Mouse (Mus musculus) liver, embryonic 12.5 days (tissue): ENCODE data around the gene Pid1. TPM values are rescaled to one million over a fixed set of nuclear protein-coding genes. Genes with fewer than 3 reads are reported as not detected.
"Not testable (repeated sequence)": the region's sequence is repeated elsewhere in the genome, so short reads cannot be mapped to it uniquely, and the experiment has no call there.

Experiments
- ATAC-seq: fragments of 200-750 bp; cut with Nextera tagmentation; 2 replicates; pipeline ENCODE4 v1.8.0; 2017; ENCODE audit warnings: moderate number of reproducible peaks, mild to moderate bottlenecking, moderate library complexity
- H3K27ac ChIP-seq: fragments of 300-500 bp; sonication (generic); 2 replicates; pipeline ENCODE4 v1.5.1; 2016; ENCODE audit warnings: mild to moderate bottlenecking
- H3K27me3 ChIP-seq: fragments of 300-500 bp; sonication (generic); replicated peaks from 2 replicates; pipeline ENCODE4 v1.6.1; 2016; ENCODE audit warnings: mild to moderate bottlenecking, moderate library complexity
- H3K36me3 ChIP-seq: fragments of 300-500 bp; sonication (generic); 2 replicates; pipeline ENCODE4 v1.6.1; 2016; ENCODE audit warnings: mild to moderate bottlenecking, moderate library complexity
- H3K4me1 ChIP-seq: fragments of 300-500 bp; sonication (generic); 2 replicates; pipeline ENCODE4 v1.6.1; 2016
- H3K4me2 ChIP-seq: fragments of 300-500 bp; sonication (generic); 2 replicates; pipeline ENCODE4 v1.6.1; 2016; ENCODE audit warnings: mild to moderate bottlenecking, moderate library complexity
- H3K4me3 ChIP-seq: fragments of 300-500 bp; sonication (generic); 2 replicates; pipeline ENCODE4 v1.5.1; 2016; ENCODE audit warnings: mild to moderate bottlenecking, moderate library complexity
- H3K9ac ChIP-seq: fragments of 300-500 bp; sonication (generic); 2 replicates; pipeline ENCODE4 v1.6.1; 2016; ENCODE audit warnings: mild to moderate bottlenecking, moderate library complexity
- H3K9me3 ChIP-seq: fragments of 300-500 bp; sonication (generic); replicated peaks from 2 replicates; pipeline ENCODE4 v1.6.1; 2016; ENCODE audit warnings: mild to moderate bottlenecking, moderate library complexity
- WGBS: fragments of 180-500 bp; shearing (Covaris S2); methylation state at CpG from one replicate; pipeline ENCODE4 v1.1.7; 2016; ENCODE audit not compliant: insufficient replicate concordance; 5-methylcytosine and 5-hydroxymethylcytosine counted together
- polyA plus RNA-seq: library from polyadenylated mRNA; unstranded; fragments of >200 nt; fragmentation: Nextera tagmentation; extraction: Ambion mirVana; gene quantifications from 2 replicates; pipeline ENCODE4 v1.2.1, GENCODE M21; 2016

The Pid1 gene
- polyA plus RNA-seq, 1 experiment from 2014 or later: 18.7 TPM

- Histone ChIP-seq H3K27ac (no peak overlapping the region), H3K4me1 (no peaks in the 10 kb centered on the region), H3K9me3 (no peaks in the 10 kb centered on the region), H3K9ac (no peak overlapping the region), H3K36me3 (no peaks in the 10 kb centered on the region), H3K27me3 (no peaks in the 10 kb centered on the region), H3K4me3 (no peak overlapping the region), H3K4me2 (no peak overlapping the region)
- ATAC-seq: no peak
- 81% methylated on average over 6 of the region's 6 CpGs for WGBS
Measured at GRCm38 (mm10) chr1:84249772-84250338, 114.1 kb downstream of the Pid1 start.

- Histone ChIP-seq H3K4me3 (no peak overlapping the region), H3K27me3 (no peaks in the 10 kb centered on the region), H3K4me2 (no peak overlapping the region), H3K9ac (no peak overlapping the region), H3K36me3 (no peaks in the 10 kb centered on the region), H3K27ac (no peak overlapping the region), H3K4me1 (no peaks in the 10 kb centered on the region), H3K9me3 (no peaks in the 10 kb centered on the region)
- ATAC-seq: no peak
- WGBS: 64% methylated on average over 3 of the region's 3 CpGs
Measured at GRCm38 (mm10) chr1:84247111-84247510, 116.9 kb downstream of the Pid1 start.

- H3K4me3 ChIP-seq: no peak overlapping the region
- no peak for ATAC-seq
- H3K4me1 ChIP-seq: no peaks in the 10 kb centered on the region
- H3K27ac ChIP-seq: peak overlapping the region; percentile 30; the same call in 1 of the 2 replicates
- no peak overlapping the region for H3K9ac ChIP-seq
- no peaks in the 10 kb centered on the region for H3K27me3 ChIP-seq
- no peaks in the 10 kb centered on the region for H3K36me3 ChIP-seq
- H3K4me2 ChIP-seq: no peak overlapping the region
- H3K9me3 ChIP-seq: no peaks in the 10 kb centered on the region
- WGBS: 40% methylated on average over 4 of the region's 4 CpGs
Measured at GRCm38 (mm10) chr1:84241192-84241828, 122.7 kb downstream of the Pid1 start.

- Histone ChIP-seq H3K36me3 (no peaks in the 10 kb centered on the region), H3K4me2 (no peak overlapping the region), H3K9me3 (no peaks in the 10 kb centered on the region), H3K27ac (no peak overlapping the region), H3K4me1 (no peaks in the 10 kb centered on the region), H3K4me3 (no peak overlapping the region), H3K9ac (no peak overlapping the region), H3K27me3 (no peaks in the 10 kb centered on the region)
- WGBS: 80% methylated on average over 2 of the region's 2 CpGs
- no peak for ATAC-seq
Measured at GRCm38 (mm10) chr1:84240203-84240602, 123.8 kb downstream of the Pid1 start.

GRCm38 (mm10) chr1:84230431-84230830, 133.5 kb downstream of the Pid1 start:
- H3K9me3 ChIP-seq: no peaks in the 10 kb centered on the region
- WGBS: 60% methylated on average over 2 of the region's 2 CpGs
- ATAC-seq: no peak
- H3K27me3 ChIP-seq: no peaks in the 10 kb centered on the region
- no peak overlapping the region for H3K4me2 ChIP-seq
- H3K27ac ChIP-seq: no peak overlapping the region
- H3K36me3 ChIP-seq: no peaks in the 10 kb centered on the region
- H3K4me1 ChIP-seq: no peaks in the 10 kb centered on the region
- no peak overlapping the region for H3K4me3 ChIP-seq
- H3K9ac ChIP-seq: no peak overlapping the region

- H3K27me3 ChIP-seq: no peaks in the 10 kb centered on the region
- no peaks in the 10 kb centered on the region for H3K36me3 ChIP-seq
- H3K4me3 ChIP-seq: no peak overlapping the region
- H3K9ac ChIP-seq: no peak overlapping the region
- no peaks in the 10 kb centered on the region for H3K4me1 ChIP-seq
- no peaks in the 10 kb centered on the region for H3K9me3 ChIP-seq
- H3K4me2 ChIP-seq: no peak overlapping the region
- ATAC-seq: no peak
- no peak overlapping the region for H3K27ac ChIP-seq
- WGBS: 74% methylated on average over 7 of the region's 7 CpGs
Measured at GRCm38 (mm10) chr1:84225626-84226025, 138.4 kb downstream of the Pid1 start.

- Histone ChIP-seq H3K4me1 (no peaks in the 10 kb centered on the region), H3K27ac (no peak overlapping the region), H3K36me3 (no peaks in the 10 kb centered on the region), H3K4me2 (no peak overlapping the region), H3K4me3 (no peak overlapping the region), H3K9me3 (no peaks in the 10 kb centered on the region), H3K9ac (no peak overlapping the region), H3K27me3 (no peaks in the 10 kb centered on the region)
- 63% methylated on average over 1 of the region's 1 CpGs for WGBS
- no peak for ATAC-seq
Measured at GRCm38 (mm10) chr1:84222051-84222450, 141.9 kb downstream of the Pid1 start.

GRCm38 (mm10) chr1:84218605-84219004, 145.4 kb downstream of the Pid1 start:
- ATAC-seq: no peak
- no peaks in the 10 kb centered on the region for H3K27me3 ChIP-seq
- no peak overlapping the region for H3K4me3 ChIP-seq
- H3K27ac ChIP-seq: no peak overlapping the region
- H3K9me3 ChIP-seq: no peaks in the 10 kb centered on the region
- no peaks in the 10 kb centered on the region for H3K4me1 ChIP-seq
- H3K9ac ChIP-seq: no peak overlapping the region
- H3K4me2 ChIP-seq: no peak overlapping the region
- H3K36me3 ChIP-seq: no peaks in the 10 kb centered on the region
- 43% methylated on average over 7 of the region's 7 CpGs for WGBS

- H3K9ac ChIP-seq: no peak overlapping the region
- no peaks in the 10 kb centered on the region for H3K36me3 ChIP-seq
- no peak overlapping the region for H3K4me3 ChIP-seq
- H3K27me3 ChIP-seq: no peaks in the 10 kb centered on the region
- H3K4me1 ChIP-seq: 0 out of 2 replicates have a peak, but pooled peaks cover 4% of the 10 kb centered on the region
- WGBS: 16% methylated on average over 2 of the region's 2 CpGs
- no peaks in the 10 kb centered on the region for H3K9me3 ChIP-seq
- H3K27ac ChIP-seq: no peak overlapping the region
- H3K4me2 ChIP-seq: no peak overlapping the region
- no peak for ATAC-seq
Measured at GRCm38 (mm10) chr1:84217777-84218176, 146.2 kb downstream of the Pid1 start.

GRCm38 (mm10) chr1:84211507-84211906, 152.5 kb downstream of the Pid1 start:
- no peak overlapping the region for H3K9ac ChIP-seq
- no peak overlapping the region for H3K4me2 ChIP-seq
- no peak overlapping the region for H3K4me3 ChIP-seq
- 0 out of 2 replicates have a peak, but pooled peaks cover 4% of the 10 kb centered on the region for H3K4me1 ChIP-seq
- no peaks in the 10 kb centered on the region for H3K36me3 ChIP-seq
- H3K27me3 ChIP-seq: no peaks in the 10 kb centered on the region
- no peak overlapping the region for H3K27ac ChIP-seq
- no peak for ATAC-seq
- WGBS: 61% methylated on average over 9 of the region's 9 CpGs
- H3K9me3 ChIP-seq: no peaks in the 10 kb centered on the region

GRCm38 (mm10) chr1:84205746-84206145, 158.2 kb downstream of the Pid1 start:
- not testable (repeated sequence) for H3K27ac ChIP-seq, ATAC-seq, H3K4me3 ChIP-seq, H3K4me2 ChIP-seq, H3K9me3 ChIP-seq, H3K27me3 ChIP-seq, H3K4me1 ChIP-seq, H3K9ac ChIP-seq, H3K36me3 ChIP-seq
- WGBS: 76% methylated on average over 3 of the region's 3 CpGs

- Histone ChIP-seq H3K4me2 (no peak overlapping the region), H3K9ac (no peak overlapping the region), H3K27ac (no peak overlapping the region), H3K9me3 (no peaks in the 10 kb centered on the region), H3K27me3 (no peaks in the 10 kb centered on the region), H3K4me3 (no peak overlapping the region), H3K4me1 (no peaks in the 10 kb centered on the region), H3K36me3 (no peaks in the 10 kb centered on the region)
- 43% methylated on average over 4 of the region's 4 CpGs for WGBS
- no peak for ATAC-seq
Measured at GRCm38 (mm10) chr1:84203494-84203893, 160.5 kb downstream of the Pid1 start.

GRCm38 (mm10) chr1:84199890-84200289, 164.1 kb downstream of the Pid1 start:
- Histone ChIP-seq H3K27ac (no peak overlapping the region), H3K9ac (no peak overlapping the region), H3K9me3 (no peaks in the 10 kb centered on the region), H3K4me3 (no peak overlapping the region), H3K27me3 (no peaks in the 10 kb centered on the region), H3K36me3 (no peaks in the 10 kb centered on the region), H3K4me1 (no peaks in the 10 kb centered on the region), H3K4me2 (no peak overlapping the region)
- ATAC-seq: no peak
- WGBS: 29% methylated on average over 2 of the region's 2 CpGs
